Mouse (Mus musculus) midbrain, embryonic 11.5 days (tissue): ENCODE data around the gene Med17. TPM values are rescaled to one million over a fixed set of nuclear protein-coding genes. Genes with fewer than 3 reads are reported as not detected.
"Not testable (repeated sequence)": the region's sequence is repeated elsewhere in the genome, so short reads cannot be mapped to it uniquely, and the experiment has no call there.

ENCODE experiments used
- ATAC-seq: fragments of 200-750 bp; cut with Nextera tagmentation; 2 replicates; pipeline ENCODE4 v1.8.0; 2017; ENCODE audit warnings: moderate TSS enrichment, moderate library complexity; ENCODE audit not compliant: low FRiP score
- DNase-seq: peaks from one replicate; pipeline ENCODE4 v3.0.0; 2015; ENCODE audit warnings: low spot score; ENCODE audit errors: missing footprints
- H3K27ac ChIP-seq: fragments of 300-500 bp; sonication (generic); 2 replicates; pipeline ENCODE4 v1.5.1; 2014; ENCODE audit warnings: low read depth, low read length
- H3K27me3 ChIP-seq: fragments of 300-500 bp; sonication (generic); 2 replicates; pipeline ENCODE4 v1.6.1; 2014; ENCODE audit warnings: mild to moderate bottlenecking, low read length, moderate library complexity, mixed read lengths; ENCODE audit not compliant: control insufficient read depth, insufficient read depth
- H3K36me3 ChIP-seq: fragments of 300-500 bp; sonication (generic); 2 replicates; pipeline ENCODE4 v1.6.1; 2014; ENCODE audit warnings: mild to moderate bottlenecking, low read length, moderate library complexity, mixed read lengths; ENCODE audit not compliant: control insufficient read depth, insufficient read depth
- H3K4me1 ChIP-seq: fragments of 300-500 bp; sonication (generic); 2 replicates; pipeline ENCODE4 v1.6.1; 2014; ENCODE audit warnings: low read length; ENCODE audit not compliant: control insufficient read depth, insufficient read depth
- H3K4me2 ChIP-seq: fragments of 300-500 bp; sonication (generic); 2 replicates; pipeline ENCODE4 v1.6.1; 2014; ENCODE audit warnings: mild to moderate bottlenecking, moderate library complexity
- H3K4me3 ChIP-seq: fragments of 300-500 bp; sonication (generic); 2 replicates; pipeline ENCODE4 v1.5.1; 2014; ENCODE audit warnings: low read depth, low read length
- H3K9ac ChIP-seq: fragments of 300-500 bp; sonication (generic); 2 replicates; pipeline ENCODE4 v1.6.1; 2014; ENCODE audit warnings: low read length
- H3K9me3 ChIP-seq: fragments of 300-500 bp; sonication (generic); 2 replicates; pipeline ENCODE4 v1.6.1; 2016; ENCODE audit warnings: low read length; ENCODE audit not compliant: control insufficient read depth
- WGBS: fragments of 180-500 bp; shearing (Covaris S2); extraction: QIAGEN DNeasy Blood & Tissue Kit; methylation state at CpG from one replicate; pipeline ENCODE4 v1.1.7; 2014; 5-methylcytosine and 5-hydroxymethylcytosine counted together
- polyA plus RNA-seq: library from polyadenylated mRNA; unstranded; fragments of >200 nt; fragmentation: Nextera tagmentation; extraction: Ambion mirVana; gene quantifications from 2 replicates; pipeline ENCODE4 v1.2.1, GENCODE M21; 2014

The Med17 gene
- polyA plus RNA-seq, 1 experiment from 2014 or later = 48.9 TPM

GRCm38 (mm10) chr9:15309425-15309824 is 29.7 kb upstream of the Med17 start:
- DNase-seq = no peak
- Histone ChIP-seq H3K36me3 (peaks cover 26% of the 10 kb centered on the region), H3K4me2 (no peak overlapping the region), H3K27me3 (no peaks in the 10 kb centered on the region), H3K27ac (no peak overlapping the region), H3K9me3 (no peaks in the 10 kb centered on the region), H3K4me1 (peaks cover 18% of the 10 kb centered on the region), H3K4me3 (no peak overlapping the region), H3K9ac (no peak overlapping the region)
- ATAC-seq = no peak
- 89% methylated on average over 4 of the region's 4 CpGs for WGBS

- Histone ChIP-seq H3K4me2 (peak overlapping the region; percentile 11; the same call in 1 of the 2 replicates), H3K4me1 (peaks cover 18% of the 10 kb centered on the region), H3K9me3 (no peaks in the 10 kb centered on the region), H3K27ac (no peak overlapping the region), H3K4me3 (no peak overlapping the region), H3K36me3 (peaks cover 14% of the 10 kb centered on the region), H3K27me3 (no peaks in the 10 kb centered on the region), H3K9ac (no peak overlapping the region)
- DNase-seq (no peak), ATAC-seq (no peak)
- WGBS = 59% methylated on average over 2 of the region's 2 CpGs
Measured at GRCm38 (mm10) chr9:15308254-15308653, 28.5 kb upstream of the Med17 start.

- Histone ChIP-seq H3K36me3 (peaks cover 10% of the 10 kb centered on the region), H3K27ac (no peak overlapping the region)
Measured at GRCm38 (mm10) chr9:15307257-15307656, 27.5 kb upstream of the Med17 start.

GRCm38 (mm10) chr9:15306398-15307119 is 26.8 kb upstream of the Med17 start, which contains the start of gene 4931406C07Rik:
Gene 4931406C07Rik (minus strand): TSS chr9:15306448.
- Histone ChIP-seq H3K9ac (peak within 1 kb of the TSS; percentile 95), H3K27me3 (no peaks in the 10 kb centered on the region), H3K4me3 (peak within 1 kb of the TSS; percentile 85), H3K27ac (peak within 1 kb of the TSS; percentile 84), H3K4me2 (peak within 1 kb of the TSS; percentile 85), H3K4me1 (peaks cover 18% of the 10 kb centered on the region), H3K36me3 (peaks cover 10% of the 10 kb centered on the region), H3K9me3 (no peaks in the 10 kb centered on the region)
- ATAC-seq = peak; percentile 86
- no peak for DNase-seq
- WGBS = under 1% methylated on average over 35 of the region's 35 CpGs

More at GRCm38 (mm10) chr9:15307257-15307656, 27.5 kb upstream of the Med17 start:
- DNase-seq = no peak
- no peak for ATAC-seq
- peak overlapping the region; percentile 85 for H3K4me3 ChIP-seq
- WGBS = 12% methylated on average over 6 of the region's 6 CpGs
- no peaks in the 10 kb centered on the region for H3K27me3 ChIP-seq
- H3K4me1 ChIP-seq = peaks cover 18% of the 10 kb centered on the region
- no peaks in the 10 kb centered on the region for H3K9me3 ChIP-seq
- H3K4me2 ChIP-seq = peak overlapping the region; percentile 85
- H3K9ac ChIP-seq = peak overlapping the region; percentile 95

GRCm38 (mm10) chr9:15305503-15306397 is 26.0 kb upstream of the Med17 start, which contains the start of gene Taf1d:
Gene Taf1d (plus strand): TSS chr9:15306214.
- no peaks in the 10 kb centered on the region for H3K27me3 ChIP-seq
- peak; percentile 100 for DNase-seq
- H3K9me3 ChIP-seq = no peaks in the 10 kb centered on the region
- ATAC-seq = peak; percentile 99
- H3K4me2 ChIP-seq = peak within 1 kb of the TSS; percentile 85
- peaks cover 8% of the 10 kb centered on the region for H3K36me3 ChIP-seq
- WGBS = 15% methylated on average over 44 of the region's 45 CpGs
- peaks cover 18% of the 10 kb centered on the region for H3K4me1 ChIP-seq
- peak within 1 kb of the TSS; percentile 85 for H3K4me3 ChIP-seq
- peak within 1 kb of the TSS; percentile 84 for H3K27ac ChIP-seq
- peak within 1 kb of the TSS; percentile 95 for H3K9ac ChIP-seq

- peaks cover 10% of the 10 kb centered on the region for H3K4me1 ChIP-seq
- H3K4me2 ChIP-seq = no peak overlapping the region
- ATAC-seq (no peak), DNase-seq (no peak)
- no peaks in the 10 kb centered on the region for H3K27me3 ChIP-seq
- WGBS = 70% methylated on average over 2 of the region's 2 CpGs
- H3K4me3 ChIP-seq = no peak overlapping the region
- H3K9me3 ChIP-seq = no peaks in the 10 kb centered on the region
- no peaks in the 10 kb centered on the region for H3K36me3 ChIP-seq
- no peak overlapping the region for H3K27ac ChIP-seq
- no peak overlapping the region for H3K9ac ChIP-seq
Measured at GRCm38 (mm10) chr9:15302881-15303280, 23.1 kb upstream of the Med17 start.

GRCm38 (mm10) chr9:15302006-15302405 is 22.3 kb upstream of the Med17 start:
- H3K9me3 ChIP-seq, H3K27me3 ChIP-seq, H3K4me2 ChIP-seq, DNase-seq, ATAC-seq, H3K4me1 ChIP-seq, H3K27ac ChIP-seq, H3K4me3 ChIP-seq, H3K9ac ChIP-seq, H3K36me3 ChIP-seq: not testable (repeated sequence)
- 76% methylated on average over 6 of the region's 6 CpGs for WGBS

- H3K4me2 ChIP-seq = no peak overlapping the region
- H3K36me3 ChIP-seq = no peaks in the 10 kb centered on the region
- no peak overlapping the region for H3K27ac ChIP-seq
- WGBS = 75% methylated on average over 6 of the region's 6 CpGs
- no peak overlapping the region for H3K9ac ChIP-seq
- H3K9me3 ChIP-seq = no peaks in the 10 kb centered on the region
- no peaks in the 10 kb centered on the region for H3K4me1 ChIP-seq
- H3K27me3 ChIP-seq = no peaks in the 10 kb centered on the region
- no peak overlapping the region for H3K4me3 ChIP-seq
- DNase-seq = no peak
- no peak for ATAC-seq
Measured at GRCm38 (mm10) chr9:15301399-15301798, 21.7 kb upstream of the Med17 start.

GRCm38 (mm10) chr9:15300056-15300455 is 20.3 kb upstream of the Med17 start:
- H3K4me2 ChIP-seq = no peak overlapping the region
- no peak overlapping the region for H3K4me3 ChIP-seq
- no peaks in the 10 kb centered on the region for H3K27me3 ChIP-seq
- ATAC-seq (no peak), DNase-seq (no peak)
- no peak overlapping the region for H3K9ac ChIP-seq
- no peaks in the 10 kb centered on the region for H3K4me1 ChIP-seq
- H3K36me3 ChIP-seq = no peaks in the 10 kb centered on the region
- H3K27ac ChIP-seq = no peak overlapping the region
- H3K9me3 ChIP-seq = no peaks in the 10 kb centered on the region
- 90% methylated on average over 5 of the region's 5 CpGs for WGBS
